Mouse (Mus musculus): ENCODE results near the gene Bicdl2. TPM values are rescaled to one million over a fixed set of nuclear protein-coding genes. Genes with fewer than 3 reads are reported as not detected.

Gene Bicdl2
- polyA plus RNA-seq, 1 experiment from 2014 or later = 1.2 TPM

GRCm38 (mm10) chr17:23694491-23694890 is 34.2 kb downstream of the Bicdl2 start:
- Histone ChIP-seq H3K4me1 (ENCODE audit: control insufficient read depth, insufficient read depth, low read length) (peaks cover 13% of the 10 kb centered on the region), H3K27ac (ENCODE audit: low read depth, low read length) (peak overlapping the region; percentile 1; the same call in 1 of the 2 replicates), H3K9ac (ENCODE audit: low read depth, low read length) (no peak overlapping the region), H3K9me3 (ENCODE audit: control insufficient read depth, low read length) (no peaks in the 10 kb centered on the region), H3K27me3 (ENCODE audit: control insufficient read depth, insufficient read depth, low read length) (peaks cover 12% of the 10 kb centered on the region), H3K4me3 (ENCODE audit: low read length) (no peak overlapping the region), H3K4me2 (replicated peaks; ENCODE audit: low read depth, low read length) (no peak overlapping the region), H3K36me3 (ENCODE audit: control insufficient read depth, insufficient read depth, low read length) (no peaks in the 10 kb centered on the region)
- ATAC-seq (ENCODE audit: low FRiP score, low TSS enrichment) = no peak
- 32% methylated on average over 1 of the region's 1 CpGs for WGBS

GRCm38 (mm10) chr17:23695801-23696200 is 35.5 kb downstream of the Bicdl2 start:
- Histone ChIP-seq H3K9me3 (ENCODE audit: control insufficient read depth, low read length) (no peaks in the 10 kb centered on the region), H3K27me3 (ENCODE audit: control insufficient read depth, insufficient read depth, low read length) (peaks cover 17% of the 10 kb centered on the region), H3K36me3 (ENCODE audit: control insufficient read depth, insufficient read depth, low read length) (no peaks in the 10 kb centered on the region), H3K4me3 (ENCODE audit: low read length) (no peak overlapping the region), H3K4me2 (replicated peaks; ENCODE audit: low read depth, low read length) (no peak overlapping the region), H3K27ac (ENCODE audit: low read depth, low read length) (peak overlapping the region; percentile 69), H3K4me1 (ENCODE audit: control insufficient read depth, insufficient read depth, low read length) (peaks cover 13% of the 10 kb centered on the region), H3K9ac (ENCODE audit: low read depth, low read length) (no peak overlapping the region)
- peak; percentile 70 for ATAC-seq (ENCODE audit: low FRiP score, low TSS enrichment)
- 4% methylated on average over 3 of the region's 3 CpGs for WGBS

GRCm38 (mm10) chr17:23699131-23700077 is 39.1 kb downstream of the Bicdl2 start:
- H3K27me3 ChIP-seq (ENCODE audit: control insufficient read depth, insufficient read depth, low read length) = peaks cover 20% of the 10 kb centered on the region
- peaks cover 12% of the 10 kb centered on the region for H3K4me1 ChIP-seq (ENCODE audit: control insufficient read depth, insufficient read depth, low read length)
- no peaks in the 10 kb centered on the region for H3K9me3 ChIP-seq (ENCODE audit: control insufficient read depth, low read length)
- H3K27ac ChIP-seq (ENCODE audit: low read depth, low read length) = no peak overlapping the region
- H3K9ac ChIP-seq (ENCODE audit: low read depth, low read length) = peak overlapping the region; percentile 63
- H3K4me3 ChIP-seq (ENCODE audit: low read length) = peak overlapping the region; percentile 70
- under 1% methylated on average over 56 of the region's 101 CpGs for WGBS
- ATAC-seq (ENCODE audit: low FRiP score, low TSS enrichment) = peak; percentile 41
- peak overlapping the region; percentile 100 for H3K4me2 ChIP-seq (replicated peaks; ENCODE audit: low read depth, low read length)
- no peaks in the 10 kb centered on the region for H3K36me3 ChIP-seq (ENCODE audit: control insufficient read depth, insufficient read depth, low read length)

GRCm38 (mm10) chr17:23700079-23700478 is 39.8 kb downstream of the Bicdl2 start:
- under 1% methylated on average over 22 of the region's 28 CpGs for WGBS

GRCm38 (mm10) chr17:23703301-23703700 is 43.0 kb downstream of the Bicdl2 start:
- no peaks in the 10 kb centered on the region for H3K36me3 ChIP-seq (ENCODE audit: control insufficient read depth, insufficient read depth, low read length)
- WGBS = 86% methylated on average over 9 of the region's 9 CpGs
- H3K4me1 ChIP-seq (ENCODE audit: control insufficient read depth, insufficient read depth, low read length) = 0 out of 2 replicates have a peak, but pooled peaks cover 8% of the 10 kb centered on the region
- no peaks in the 10 kb centered on the region for H3K9me3 ChIP-seq (ENCODE audit: control insufficient read depth, low read length)
- no peak overlapping the region for H3K9ac ChIP-seq (ENCODE audit: low read depth, low read length)
- no peak for ATAC-seq (ENCODE audit: low FRiP score, low TSS enrichment)
- peaks cover 19% of the 10 kb centered on the region for H3K27me3 ChIP-seq (ENCODE audit: control insufficient read depth, insufficient read depth, low read length)
- H3K4me3 ChIP-seq (ENCODE audit: low read length) = no peak overlapping the region
- H3K27ac ChIP-seq (ENCODE audit: low read depth, low read length) = no peak overlapping the region
- no peak overlapping the region for H3K4me2 ChIP-seq (replicated peaks; ENCODE audit: low read depth, low read length)

More at GRCm38 (mm10) chr17:23700079-23700478, 39.8 kb downstream of the Bicdl2 start:
- peaks cover 9% of the 10 kb centered on the region; the same call in 1 of the 2 replicates for H3K4me1 ChIP-seq (ENCODE audit: control insufficient read depth, insufficient read depth, low read length)
- no peak overlapping the region for H3K27ac ChIP-seq (ENCODE audit: low read depth, low read length)
- peak; percentile 93 for ATAC-seq (ENCODE audit: low FRiP score, low TSS enrichment)
- peak overlapping the region; percentile 70 for H3K4me3 ChIP-seq (ENCODE audit: low read length)
- H3K36me3 ChIP-seq (ENCODE audit: control insufficient read depth, insufficient read depth, low read length) = no peaks in the 10 kb centered on the region
- H3K9ac ChIP-seq (ENCODE audit: low read depth, low read length) = peak overlapping the region; percentile 63
- peak overlapping the region; percentile 100 for H3K4me2 ChIP-seq (replicated peaks; ENCODE audit: low read depth, low read length)
- H3K9me3 ChIP-seq (ENCODE audit: control insufficient read depth, low read length) = no peaks in the 10 kb centered on the region
- H3K27me3 ChIP-seq (ENCODE audit: control insufficient read depth, insufficient read depth, low read length) = peaks cover 20% of the 10 kb centered on the region

GRCm38 (mm10) chr17:23704741-23705140 is 44.4 kb downstream of the Bicdl2 start:
- H3K9ac ChIP-seq (ENCODE audit: low read depth, low read length) = no peak overlapping the region
- H3K9me3 ChIP-seq (ENCODE audit: control insufficient read depth, low read length) = no peaks in the 10 kb centered on the region
- 0 out of 2 replicates have a peak, but pooled peaks cover 6% of the 10 kb centered on the region for H3K4me1 ChIP-seq (ENCODE audit: control insufficient read depth, insufficient read depth, low read length)
- ATAC-seq (ENCODE audit: low FRiP score, low TSS enrichment) = no peak
- peaks cover 6% of the 10 kb centered on the region; the same call in 1 of the 2 replicates for H3K27me3 ChIP-seq (ENCODE audit: control insufficient read depth, insufficient read depth, low read length)
- H3K4me3 ChIP-seq (ENCODE audit: low read length) = no peak overlapping the region
- no peaks in the 10 kb centered on the region for H3K36me3 ChIP-seq (ENCODE audit: control insufficient read depth, insufficient read depth, low read length)
- WGBS = 48% methylated on average over 7 of the region's 7 CpGs
- H3K4me2 ChIP-seq (replicated peaks; ENCODE audit: low read depth, low read length) = no peak overlapping the region
- H3K27ac ChIP-seq (ENCODE audit: low read depth, low read length) = no peak overlapping the region

- H3K9ac ChIP-seq (ENCODE audit: low read depth, low read length) = no peak overlapping the region
- no peak overlapping the region for H3K4me2 ChIP-seq (replicated peaks; ENCODE audit: low read depth, low read length)
- 0 out of 2 replicates have a peak, but pooled peaks cover 3% of the 10 kb centered on the region for H3K27me3 ChIP-seq (ENCODE audit: control insufficient read depth, insufficient read depth, low read length)
- H3K9me3 ChIP-seq (ENCODE audit: control insufficient read depth, low read length) = no peaks in the 10 kb centered on the region
- no peak overlapping the region for H3K27ac ChIP-seq (ENCODE audit: low read depth, low read length)
- 82% methylated on average over 7 of the region's 7 CpGs for WGBS
- H3K36me3 ChIP-seq (ENCODE audit: control insufficient read depth, insufficient read depth, low read length) = no peaks in the 10 kb centered on the region
- 0 out of 2 replicates have a peak, but pooled peaks cover 6% of the 10 kb centered on the region for H3K4me1 ChIP-seq (ENCODE audit: control insufficient read depth, insufficient read depth, low read length)
- no peak for ATAC-seq (ENCODE audit: low FRiP score, low TSS enrichment)
- no peak overlapping the region for H3K4me3 ChIP-seq (ENCODE audit: low read length)
Measured at GRCm38 (mm10) chr17:23705525-23706104, 45.3 kb downstream of the Bicdl2 start.

GRCm38 (mm10) chr17:23706212-23706611 is 45.9 kb downstream of the Bicdl2 start:
- H3K4me3 ChIP-seq (ENCODE audit: low read length) = no peak overlapping the region; the same call in 1 of the 2 replicates
- H3K36me3 ChIP-seq (ENCODE audit: control insufficient read depth, insufficient read depth, low read length) = no peaks in the 10 kb centered on the region
- no peak overlapping the region for H3K9ac ChIP-seq (ENCODE audit: low read depth, low read length)
- ATAC-seq (ENCODE audit: low FRiP score, low TSS enrichment) = peak; percentile 68
- H3K27ac ChIP-seq (ENCODE audit: low read depth, low read length) = no peak overlapping the region
- 0 out of 2 replicates have a peak, but pooled peaks cover 6% of the 10 kb centered on the region for H3K4me1 ChIP-seq (ENCODE audit: control insufficient read depth, insufficient read depth, low read length)
- H3K27me3 ChIP-seq (ENCODE audit: control insufficient read depth, insufficient read depth, low read length) = 0 out of 2 replicates have a peak, but pooled peaks cover 3% of the 10 kb centered on the region
- 0% methylated on average over 3 of the region's 3 CpGs for WGBS
- no peaks in the 10 kb centered on the region for H3K9me3 ChIP-seq (ENCODE audit: control insufficient read depth, low read length)
- no peak overlapping the region for H3K4me2 ChIP-seq (replicated peaks; ENCODE audit: low read depth, low read length)
